Mouse (Mus musculus): ENCODE measurements at regions not wholly inside any gene's neighbourhood (a gene's known extent, or its start where the extent isn't known, plus 50 kb on each side); places are given as distances from the start of the nearest gene placed in this dataset.
"Not testable (repeated sequence)": the region's sequence is repeated elsewhere in the genome, so short reads cannot be mapped to it uniquely, and the experiment has no call there.

DNA sequence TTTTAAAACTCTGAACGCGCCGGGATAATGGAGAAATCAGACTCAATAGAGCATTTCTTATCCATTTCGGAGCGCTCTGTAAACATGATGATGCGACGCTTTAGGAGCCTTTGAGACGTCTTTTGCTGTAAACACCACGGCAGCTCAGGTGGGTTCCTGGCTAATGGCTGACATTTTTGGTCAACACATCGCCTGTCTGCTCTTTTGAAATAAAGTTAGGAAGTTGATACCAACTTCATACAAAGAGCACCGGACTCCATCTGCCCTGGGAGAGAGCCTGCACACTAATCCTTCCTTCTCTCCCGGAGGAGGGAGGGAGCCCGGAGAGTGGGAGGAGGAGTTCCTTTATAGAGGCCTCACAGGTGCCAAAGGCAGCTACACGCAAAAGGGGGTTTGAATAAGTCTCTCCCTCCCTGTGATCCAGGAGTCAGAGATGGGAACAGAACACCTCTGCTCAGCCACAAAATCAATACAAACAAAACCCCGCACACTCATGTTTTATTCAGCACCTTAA, 63.8 kb upstream of the Srsf6 start:
- no peak for DNase-seq

DNA sequence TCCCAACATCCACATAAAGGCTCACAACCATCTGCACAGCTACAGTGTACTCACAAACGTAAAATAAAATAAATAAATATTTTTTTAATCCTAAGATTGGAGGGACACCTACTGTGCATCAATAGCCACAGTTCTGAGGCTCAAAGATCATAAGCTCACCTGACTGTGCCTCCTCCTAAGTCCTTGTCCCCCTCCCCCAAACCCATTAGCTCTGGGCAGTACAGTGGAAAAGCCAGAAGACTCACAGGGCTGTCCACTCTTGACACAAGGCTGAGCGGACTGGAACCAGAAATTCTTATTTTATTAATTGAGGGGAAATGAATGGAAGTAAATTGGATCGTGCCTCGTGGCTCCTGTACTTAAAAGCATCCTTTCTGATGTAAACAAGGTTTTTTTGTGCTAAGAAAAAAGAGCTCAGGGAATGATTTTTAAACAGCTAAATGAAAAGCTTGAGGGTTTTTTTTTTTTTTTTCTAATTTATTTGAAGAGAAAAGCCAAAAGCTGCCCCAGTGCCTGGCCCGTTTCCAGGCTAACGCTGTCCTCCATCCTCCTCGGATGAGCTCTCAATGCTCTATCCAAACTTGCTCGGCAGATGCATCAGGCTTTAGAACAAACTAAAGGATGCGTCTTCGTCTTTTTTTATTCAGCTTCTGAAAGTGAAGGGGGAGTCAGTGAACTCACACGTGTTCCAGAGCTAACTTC, 64.6 kb upstream of the Srsf6 start:
- DNase-seq, result no peak

DNA sequence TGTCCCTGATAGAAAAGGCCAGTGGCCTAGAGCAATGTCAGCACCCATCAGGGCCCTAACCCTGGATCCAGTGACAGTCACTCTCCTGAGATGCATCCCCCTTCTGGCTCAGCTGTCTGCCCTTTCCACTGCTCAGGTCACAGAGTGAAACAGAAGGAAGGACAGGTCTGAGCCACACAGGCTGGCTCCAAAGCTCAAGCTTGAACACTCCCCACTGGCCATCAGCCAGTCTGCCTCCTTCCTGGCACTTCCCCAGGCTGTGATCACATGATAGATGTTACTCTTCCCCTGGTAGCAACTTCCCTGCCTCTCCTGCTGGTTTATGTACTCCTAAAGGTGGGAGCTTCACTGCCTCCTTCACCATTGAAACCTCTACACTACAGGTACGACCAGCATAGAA, 66.8 kb upstream of the Srsf6 start:
- DNase-seq, result no peak

GRCm38 (mm10) chr2:162854606-162855005, 76.7 kb upstream of the Srsf6 start:
- DNase-seq, result no peak

DNA sequence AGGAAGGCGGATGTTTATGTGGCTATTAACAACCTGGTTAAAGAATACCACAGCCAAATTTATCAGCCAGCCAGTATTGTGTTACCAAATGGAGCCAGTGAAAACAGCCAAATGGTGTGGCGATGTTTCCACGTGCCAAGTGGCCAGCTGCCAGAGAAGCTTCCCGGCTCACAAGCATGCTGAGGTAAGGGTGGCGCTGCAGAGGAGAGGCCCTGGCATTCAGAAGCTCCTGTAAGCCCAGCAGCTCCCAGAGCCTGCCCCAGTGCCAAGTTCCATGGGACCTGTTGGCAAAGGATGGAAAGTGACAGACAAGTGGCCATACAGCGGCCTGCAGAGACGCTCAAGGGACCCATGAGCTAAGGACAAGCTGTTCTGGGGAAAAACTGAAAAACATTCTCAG, 77.8 kb upstream of the Srsf6 start:
- DNase-seq, result peak in 1 of 2 experiments; percentile 26

GRCm38 (mm10) chr2:162841761-162842160, 89.6 kb upstream of the Srsf6 start:
- DNase-seq, result not testable (repeated sequence)

GRCm38 (mm10) chr2:162837776-162838175, 93.6 kb upstream of the Srsf6 start:
- no peak for DNase-seq

GRCm38 (mm10) chr2:162833741-162834140, 97.6 kb upstream of the Srsf6 start:
- DNase-seq, result no peak

GRCm38 (mm10) chr2:162818787-162819186, 112.5 kb upstream of the Srsf6 start:
- DNase-seq, result peak in 1 of 2 experiments; percentile 10

DNA sequence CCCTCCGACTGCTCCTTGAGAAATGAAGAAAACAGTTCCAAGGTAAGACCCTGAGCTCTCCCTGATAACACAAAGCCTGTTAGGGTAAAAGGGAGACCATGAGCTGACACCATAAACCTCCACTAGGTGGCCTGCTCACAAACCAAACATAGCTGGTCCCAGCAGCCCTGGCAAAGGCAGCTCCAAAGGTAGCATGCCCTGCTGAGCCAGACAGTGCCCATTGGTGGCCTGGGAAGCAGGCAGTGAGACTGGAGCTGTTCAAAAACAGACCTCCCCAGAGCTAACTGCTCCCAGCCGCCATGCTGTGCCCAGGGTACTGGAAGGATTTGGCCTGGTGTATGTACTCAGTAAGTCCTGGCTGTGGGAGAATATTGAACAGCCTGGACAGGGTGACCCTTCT, 117.1 kb upstream of the Srsf6 start:
- no peak for DNase-seq

DNA sequence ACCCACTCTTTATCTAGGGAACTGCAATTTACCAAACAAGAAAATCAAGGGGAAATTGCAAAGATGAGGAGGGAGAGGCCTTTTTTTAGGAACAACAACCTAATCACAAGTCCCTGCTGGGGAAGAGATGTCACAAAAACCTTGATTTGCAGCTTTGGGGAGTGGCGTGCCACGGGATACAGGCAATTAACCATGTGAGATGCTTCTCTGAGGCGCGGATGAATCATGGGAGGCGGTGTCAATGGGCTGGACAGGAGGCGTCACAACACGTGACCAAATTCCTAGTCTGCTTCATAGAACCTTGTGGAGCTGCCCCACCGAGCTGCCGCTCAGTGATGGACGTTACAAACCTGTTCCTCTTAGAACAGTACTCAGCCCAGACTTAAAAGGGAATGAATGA, 123.6 kb upstream of the Srsf6 start:
- DNase-seq, result no peak

GRCm38 (mm10) chr2:162796528-162796927, 134.8 kb upstream of the Srsf6 start:
- no peak for DNase-seq

DNA sequence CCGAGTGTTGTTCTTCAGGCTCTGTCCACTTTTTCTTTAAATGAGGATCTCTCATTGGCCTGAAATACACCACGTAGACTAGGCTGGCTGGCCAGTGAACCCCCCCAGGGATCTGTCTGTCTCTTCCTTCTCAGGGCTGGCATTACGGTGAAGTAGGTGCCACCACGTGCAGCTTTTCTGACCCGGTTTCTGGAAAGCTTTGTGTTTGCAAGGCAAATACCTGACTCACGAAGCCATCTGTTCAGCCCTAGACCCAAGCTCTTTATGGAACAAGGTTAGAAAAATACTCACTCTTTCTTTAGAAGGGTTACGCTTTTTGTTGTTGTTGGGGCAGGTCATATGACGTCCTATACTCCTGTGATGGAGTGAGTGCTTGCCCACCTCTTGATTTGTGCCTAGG, 133.3 kb upstream of the Ptprt start:
- no peak for DNase-seq

DNA sequence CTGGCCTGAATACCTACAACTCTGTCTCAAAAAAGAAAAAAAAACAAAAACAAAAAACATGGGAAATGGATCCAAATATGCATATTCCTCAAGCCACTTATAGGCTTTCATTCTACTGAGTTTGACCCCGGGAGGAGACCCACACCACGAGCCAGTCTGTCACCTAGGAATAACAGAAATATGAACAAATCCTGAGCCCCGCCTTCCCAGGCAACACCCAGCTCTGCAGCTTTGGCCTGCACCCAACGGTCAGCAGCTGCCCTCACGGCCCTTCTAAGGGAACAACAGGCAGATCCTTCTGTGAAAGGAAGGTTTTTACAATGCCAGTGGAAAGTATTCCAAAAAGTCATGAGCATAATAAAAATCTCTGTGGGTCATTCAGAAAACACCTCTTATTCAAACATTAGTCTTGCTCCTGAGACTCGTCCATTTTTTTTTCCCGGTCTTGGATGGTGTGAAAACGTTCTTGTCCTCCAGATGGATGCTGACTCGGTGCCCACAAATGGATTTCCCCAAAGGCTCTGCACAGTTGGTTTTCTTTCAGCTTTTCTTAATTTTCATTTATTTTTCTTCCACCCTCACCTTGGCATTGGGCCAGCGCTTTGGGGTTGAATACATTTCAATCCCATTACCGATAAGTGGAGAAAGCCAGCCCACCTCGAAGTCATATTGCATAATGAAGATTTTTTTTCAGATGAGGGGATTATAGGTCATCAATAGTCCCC, 130.6 kb upstream of the Ptprt start:
- DNase-seq, result no peak

GRCm38 (mm10) chr2:162784176-162784813, 123.3 kb upstream of the Ptprt start:
- DNase-seq, result no peak

- DNase-seq, result no peak
These were observed 120.7 kb upstream of the Ptprt start for GRCm38 (mm10) chr2:162781599-162781998.

DNA sequence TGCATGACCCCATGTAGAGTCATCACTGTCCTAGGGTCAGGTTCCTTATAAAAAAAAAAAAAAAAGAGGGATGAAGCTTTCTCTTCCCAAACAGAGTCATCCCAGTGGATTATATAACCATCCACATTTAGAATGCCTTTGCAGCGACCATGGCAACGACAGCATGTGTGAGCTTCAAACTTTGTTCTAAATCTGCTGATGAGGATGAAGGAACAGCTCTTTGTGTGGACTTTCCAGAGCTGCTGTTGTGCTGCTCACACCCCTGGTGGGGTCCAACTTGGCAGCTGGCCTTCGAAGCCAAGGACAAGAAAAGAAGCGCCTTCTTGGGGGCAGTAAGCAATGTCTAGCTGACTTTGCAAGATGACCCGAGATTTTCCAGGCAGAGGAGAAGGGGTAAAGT, 115.6 kb upstream of the Ptprt start:
- DNase-seq, result no peak

GRCm38 (mm10) chr2:162772520-162772919, 111.6 kb upstream of the Ptprt start:
- no peak for DNase-seq

- DNase-seq, result no peak
These were observed 108.9 kb upstream of the Ptprt start for GRCm38 (mm10) chr2:162769711-162770428.

- no peak for DNase-seq
These were observed 103.1 kb upstream of the Ptprt start for GRCm38 (mm10) chr2:162764059-162764458.

GRCm38 (mm10) chr2:162740523-162740922, 79.6 kb upstream of the Ptprt start:
- DNase-seq, result no peak

DNA sequence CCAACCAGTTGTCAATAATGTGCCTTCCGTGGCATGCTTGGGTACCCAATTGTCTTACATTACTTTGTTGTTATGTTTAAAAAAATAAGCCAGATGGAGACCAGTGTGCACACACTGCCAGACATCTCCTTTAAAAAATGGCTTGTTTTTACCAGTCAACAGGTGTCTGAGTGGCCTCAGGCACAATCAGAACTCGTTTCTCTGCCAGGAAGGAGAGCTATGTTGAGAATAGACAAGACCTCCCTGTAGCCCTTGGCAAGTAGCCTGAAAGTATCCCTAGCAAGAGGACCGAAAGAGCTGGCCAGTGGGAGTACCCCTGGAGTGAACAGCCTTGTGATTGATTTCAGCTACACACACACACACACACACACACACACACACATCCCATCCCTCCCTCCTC, 74.8 kb upstream of the Ptprt start:
- DNase-seq, result no peak

GRCm38 (mm10) chr2:162734286-162734685, 73.3 kb upstream of the Ptprt start:
- no peak for DNase-seq
